Mouse (Mus musculus) forebrain, postnatal 0 days (tissue): ENCODE data around the gene Ranbp3l. TPM values are rescaled to one million over a fixed set of nuclear protein-coding genes. Genes with fewer than 3 reads are reported as not detected.
A peak's percentile ranks its signal among the peaks of the same experiment; 100 is the strongest.

ENCODE experiments used
- ATAC-seq: fragments of 200-750 bp; cut with Nextera tagmentation; 2 replicates; pipeline ENCODE4 v1.8.0; 2017; ENCODE audit warnings: mild to moderate bottlenecking, moderate library complexity
- DNase-seq: peaks from one replicate; pipeline ENCODE4 v3.0.0-alpha.2; 2015
- H3K27ac ChIP-seq: fragments of 300-500 bp; sonication (generic); 2 replicates; pipeline ENCODE4 v1.5.1; 2014; ENCODE audit warnings: low read depth, mild to moderate bottlenecking, antibody characterized with exemption, low read length, moderate library complexity, mixed read lengths
- H3K27me3 ChIP-seq: fragments of 300-500 bp; sonication (generic); 2 replicates; pipeline ENCODE4 v1.6.1; 2014; ENCODE audit warnings: mild to moderate bottlenecking, low read length, mixed read lengths; ENCODE audit not compliant: insufficient read depth
- H3K36me3 ChIP-seq: fragments of 300-500 bp; sonication (generic); 2 replicates; pipeline ENCODE4 v1.6.1; 2014; ENCODE audit warnings: mild to moderate bottlenecking, moderate library complexity; ENCODE audit not compliant: insufficient read depth
- H3K4me1 ChIP-seq: fragments of 300-500 bp; sonication (generic); 2 replicates; pipeline ENCODE4 v1.6.1; 2014; ENCODE audit warnings: antibody characterized with exemption; ENCODE audit not compliant: insufficient read depth
- H3K4me2 ChIP-seq: fragments of 300-500 bp; sonication (generic); 2 replicates; pipeline ENCODE4 v1.6.1; 2014; ENCODE audit warnings: low read depth, mild to moderate bottlenecking, moderate library complexity
- H3K4me3 ChIP-seq: fragments of 300-500 bp; sonication (generic); 2 replicates; pipeline ENCODE4 v1.5.1; 2014; ENCODE audit warnings: low read depth, low read length, mixed read lengths
- H3K9ac ChIP-seq: fragments of 300-500 bp; sonication (generic); 2 replicates; pipeline ENCODE4 v1.6.1; 2014; ENCODE audit warnings: mild to moderate bottlenecking
- H3K9me3 ChIP-seq: fragments of 300-500 bp; sonication (generic); 2 replicates; pipeline ENCODE4 v1.6.1; 2016; ENCODE audit warnings: low read length
- CTCF ChIP-seq: sonication (generic); IDR thresholded peaks from 2 replicates; pipeline ENCODE4 v1.5.1; 2016; ENCODE audit warnings: antibody characterized with exemption, control low read depth, low read depth
- WGBS: fragments of 180-500 bp; shearing (Covaris S2); extraction: QIAGEN DNeasy Blood & Tissue Kit; methylation state at CpG from one replicate; pipeline ENCODE4 v1.1.7; 2014; 5-methylcytosine and 5-hydroxymethylcytosine counted together
- polyA plus RNA-seq: library from polyadenylated mRNA; unstranded; fragments of >200 nt; fragmentation: Nextera tagmentation; extraction: Ambion mirVana; gene quantifications from 2 replicates; pipeline ENCODE4 v1.2.1, GENCODE M21; 2015
- total RNA-seq: library from RNA; depleted of rRNA; stranded (reverse); fragments of >200 nt; gene quantifications from 2 replicates; pipeline ENCODE4 v1.2.3, GENCODE M21; 2014

The Ranbp3l gene
- total and polyA plus RNA-seq, 2 experiments from 2014 or later: 11.3 to 23.1 TPM

DNA sequence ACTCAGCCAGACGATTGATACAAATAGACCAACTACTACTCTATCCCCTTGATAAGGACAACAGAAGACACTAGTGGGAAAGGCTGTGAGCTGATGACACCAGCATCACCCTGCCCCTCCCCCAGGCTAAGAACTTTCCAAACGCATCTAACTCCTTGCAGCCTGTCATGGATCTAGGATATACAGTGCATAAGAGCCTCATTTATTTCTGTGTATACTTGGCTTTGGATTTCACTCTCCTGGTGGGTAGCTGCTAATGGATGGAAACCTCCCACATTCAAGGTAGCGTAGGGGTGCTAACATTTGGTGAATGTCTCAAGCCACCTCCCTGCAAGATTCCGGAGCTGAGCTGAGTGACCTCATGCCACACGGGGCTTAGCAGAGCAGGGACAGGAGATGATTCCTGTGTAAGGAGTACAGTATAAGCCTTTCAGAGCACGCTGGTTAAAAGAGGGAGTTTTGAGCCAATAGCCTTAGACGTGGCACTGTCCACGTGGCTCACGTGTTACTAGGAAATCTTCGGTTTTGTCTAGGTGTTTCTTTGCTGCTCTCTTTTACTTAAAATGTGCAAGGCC lies 1.4 kb downstream of the Ranbp3l start:
- DNase-seq: no peak
- ATAC-seq: no peak
- H3K9me3 ChIP-seq: no peaks in the 10 kb centered on the region
- H3K4me2 ChIP-seq: no peak overlapping the region
- no peak overlapping the region for H3K4me3 ChIP-seq
- H3K9ac ChIP-seq: no peak overlapping the region
- no peak for TF ChIP-seq CTCF
- H3K27me3 ChIP-seq: no peaks in the 10 kb centered on the region
- 83% methylated on average over 10 of the region's 10 CpGs for WGBS
- no peak overlapping the region for H3K27ac ChIP-seq
- H3K36me3 ChIP-seq: no peaks in the 10 kb centered on the region
- peaks cover 3% of the 10 kb centered on the region for H3K4me1 ChIP-seq

DNA sequence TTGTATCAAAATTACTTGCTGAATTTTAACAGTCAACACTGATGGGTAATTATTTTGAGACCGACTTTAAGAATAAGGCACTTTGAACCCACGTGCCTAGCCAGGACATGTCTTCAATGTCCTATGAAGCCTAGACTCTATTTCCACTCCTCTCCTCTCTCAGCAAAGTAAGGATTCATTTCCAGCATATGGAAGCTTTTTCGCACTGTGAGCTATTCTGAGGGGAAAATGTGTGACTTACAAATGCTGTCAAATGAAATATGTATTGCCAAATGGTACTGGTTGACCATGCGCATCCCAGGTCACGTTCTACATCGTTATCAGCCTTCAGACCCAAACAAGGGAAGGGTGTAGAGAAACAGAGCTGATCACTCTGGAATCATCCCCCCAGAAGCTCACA lies 23.5 kb downstream of the Ranbp3l start:
- Histone ChIP-seq H3K27me3 (no peaks in the 10 kb centered on the region), H3K4me1 (peaks cover 3% of the 10 kb centered on the region; the same call in 1 of the 2 replicates), H3K4me3 (no peak overlapping the region), H3K9me3 (no peaks in the 10 kb centered on the region), H3K36me3 (no peaks in the 10 kb centered on the region), H3K27ac (no peak overlapping the region), H3K9ac (no peak overlapping the region), H3K4me2 (no peak overlapping the region)
- DNase-seq: peak; percentile 9
- peak; percentile 18; the same call in 1 of the 2 replicates for ATAC-seq
- TF ChIP-seq CTCF: no peak
- 77% methylated on average over 6 of the region's 6 CpGs for WGBS

DNA sequence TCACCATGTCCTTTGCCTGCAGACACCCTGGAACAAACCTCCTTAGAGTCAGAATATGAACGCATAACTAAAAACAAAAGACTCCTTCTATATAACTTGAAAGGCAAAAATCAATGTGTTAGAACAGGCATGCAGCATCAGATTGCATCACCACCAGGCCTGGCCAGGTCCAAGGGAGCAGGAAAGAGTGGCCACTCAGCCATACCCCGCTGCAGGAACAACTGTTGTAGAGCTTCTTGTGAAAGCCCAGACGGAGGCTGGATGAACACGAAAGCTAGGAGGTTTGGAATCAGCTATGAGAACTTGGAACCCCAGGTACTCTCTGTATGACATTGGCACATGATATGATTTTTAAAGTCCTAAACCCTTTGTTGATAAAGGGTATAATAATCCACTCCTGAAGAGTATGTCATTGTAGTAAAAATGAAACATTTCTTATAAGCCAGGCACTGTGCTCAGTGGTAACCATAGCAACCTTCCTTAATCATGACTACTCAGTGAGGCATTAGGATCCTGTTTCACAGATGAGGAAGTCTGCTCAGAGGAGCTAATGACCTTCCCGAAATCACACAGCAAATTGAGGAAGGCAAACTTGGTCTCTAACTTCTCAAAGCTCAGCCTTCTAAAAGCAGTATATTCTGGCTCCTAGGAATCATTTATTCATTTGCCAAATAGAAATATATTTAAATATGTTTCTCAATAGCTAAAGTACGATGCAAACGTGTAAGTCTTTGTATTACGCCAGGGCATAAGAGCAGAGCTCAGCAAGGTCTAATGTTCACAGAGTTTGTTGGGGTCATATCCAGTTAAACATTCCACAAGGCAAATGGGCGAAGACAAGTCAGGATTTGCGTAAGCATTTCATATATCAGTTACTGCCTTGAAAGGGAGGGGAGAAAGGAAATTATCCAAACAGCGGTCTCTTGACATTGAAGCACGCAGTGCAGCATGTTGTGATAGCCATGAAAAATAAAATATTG lies 24.4 kb downstream of the Ranbp3l start:
- WGBS: 73% methylated on average over 12 of the region's 12 CpGs
- Histone ChIP-seq H3K4me1 (peaks cover 3% of the 10 kb centered on the region; the same call in 1 of the 2 replicates), H3K9ac (no peak overlapping the region), H3K27me3 (no peaks in the 10 kb centered on the region), H3K36me3 (no peaks in the 10 kb centered on the region), H3K9me3 (no peaks in the 10 kb centered on the region), H3K4me2 (no peak overlapping the region), H3K27ac (no peak overlapping the region), H3K4me3 (no peak overlapping the region)
- no peak for TF ChIP-seq CTCF
- ATAC-seq (peak; percentile 90), DNase-seq (peak; percentile 27)

DNA sequence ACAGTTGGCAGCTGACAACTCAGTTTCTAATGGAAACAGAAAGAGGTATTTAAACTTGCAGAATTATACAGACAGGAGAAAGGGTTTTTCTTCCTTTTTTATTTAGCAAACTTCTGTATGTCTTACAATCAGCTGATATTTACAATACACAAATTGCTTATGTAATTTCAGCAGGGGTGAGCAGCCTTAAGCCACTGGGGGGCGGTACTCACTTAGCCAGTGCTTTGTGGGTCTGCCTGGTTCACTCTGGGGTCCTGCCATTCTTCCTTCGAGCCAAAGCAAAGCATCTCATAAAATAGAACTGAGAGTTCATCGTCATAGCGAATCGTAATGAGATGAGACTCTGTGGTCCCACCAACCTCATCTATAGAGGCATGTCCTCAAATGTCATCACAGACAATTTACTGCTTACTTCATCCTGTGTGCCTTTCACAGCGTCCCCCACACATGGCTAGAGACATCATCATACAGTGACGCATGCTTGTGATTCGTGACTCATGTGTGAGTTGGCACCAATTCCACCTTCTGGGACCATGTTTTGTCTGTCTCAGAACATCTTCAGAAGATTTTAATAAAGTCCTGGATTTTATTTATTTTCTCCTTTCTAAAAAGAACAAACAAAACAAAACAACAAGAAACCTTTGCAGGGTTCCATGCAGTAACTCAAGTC lies 27.0 kb downstream of the Ranbp3l start:
- H3K9ac ChIP-seq: no peak overlapping the region
- DNase-seq (peak; percentile 13), ATAC-seq (0 out of 2 replicates have a peak, but pooled peaks have one; percentile 25)
- peaks cover 3% of the 10 kb centered on the region; the same call in 1 of the 2 replicates for H3K4me1 ChIP-seq
- H3K36me3 ChIP-seq: no peaks in the 10 kb centered on the region
- H3K27me3 ChIP-seq: no peaks in the 10 kb centered on the region
- peak; percentile 39 for TF ChIP-seq CTCF
- H3K27ac ChIP-seq: no peak overlapping the region
- no peak overlapping the region for H3K4me3 ChIP-seq
- no peak overlapping the region for H3K4me2 ChIP-seq
- 66% methylated on average over 8 of the region's 8 CpGs for WGBS
- H3K9me3 ChIP-seq: no peaks in the 10 kb centered on the region

DNA sequence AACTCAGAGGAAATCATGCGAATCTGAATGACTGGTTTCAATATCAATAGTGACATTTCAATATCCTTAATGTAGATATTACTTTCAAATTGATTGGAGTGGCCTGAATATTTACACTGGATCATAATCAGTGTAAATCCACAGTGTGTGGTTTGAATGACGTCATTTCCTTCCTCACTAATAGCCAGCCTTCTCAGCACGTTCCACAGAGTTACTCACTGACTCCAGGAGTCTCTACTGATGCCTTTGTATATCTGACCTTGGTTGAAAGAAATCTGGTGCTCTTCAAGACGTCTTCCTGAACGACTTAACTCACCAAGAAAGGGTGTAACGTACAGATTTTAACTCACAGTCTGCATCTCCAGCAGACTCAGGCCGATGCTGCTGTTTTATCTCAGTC lies 27.7 kb downstream of the Ranbp3l start:
- 68% methylated on average over 7 of the region's 7 CpGs for WGBS
- Histone ChIP-seq H3K4me3 (no peak overlapping the region), H3K27me3 (no peaks in the 10 kb centered on the region), H3K36me3 (no peaks in the 10 kb centered on the region), H3K4me2 (no peak overlapping the region), H3K4me1 (peaks cover 3% of the 10 kb centered on the region; the same call in 1 of the 2 replicates), H3K9ac (no peak overlapping the region), H3K27ac (no peak overlapping the region), H3K9me3 (no peaks in the 10 kb centered on the region)
- no peak for TF ChIP-seq CTCF
- DNase-seq (no peak), ATAC-seq (no peak)

DNA sequence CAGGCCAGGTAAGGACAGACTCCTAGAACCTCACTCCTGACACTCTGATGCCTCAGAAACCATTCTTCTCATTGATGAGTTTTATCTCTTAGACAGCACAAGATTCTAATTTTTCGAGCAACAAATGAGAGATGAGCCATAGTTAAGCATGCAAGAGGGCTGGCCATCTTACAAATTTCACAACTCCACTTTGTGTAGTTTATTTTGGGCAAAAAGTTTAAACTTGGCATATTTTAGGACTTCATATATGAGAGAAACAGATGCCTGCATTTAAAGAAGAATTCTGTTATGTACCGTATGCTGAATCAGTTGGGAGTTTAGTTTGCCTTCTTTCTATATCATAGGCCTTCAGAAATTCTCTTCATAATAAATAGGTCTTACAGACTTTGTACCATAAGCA lies 35.0 kb downstream of the Ranbp3l start:
- Histone ChIP-seq H3K36me3 (no peaks in the 10 kb centered on the region), H3K4me1 (no peaks in the 10 kb centered on the region), H3K27me3 (no peaks in the 10 kb centered on the region), H3K9me3 (no peaks in the 10 kb centered on the region), H3K4me3 (no peak overlapping the region), H3K9ac (no peak overlapping the region), H3K27ac (no peak overlapping the region), H3K4me2 (no peak overlapping the region)
- peak; percentile 25 for DNase-seq
- no peak for TF ChIP-seq CTCF
- 71% methylated on average over 2 of the region's 2 CpGs for WGBS
- peak; percentile 53 for ATAC-seq
